Mouse (Mus musculus): Measurements from ENCODE around the gene Lpo.

- TF ChIP-seq POLR2A (IDR thresholded peaks at IDR 0.05; ENCODE audit: extremely low read depth, insufficient read depth, low read length) = no peak
- no peak for TF ChIP-seq CTCF (IDR thresholded peaks at IDR 0.05; ENCODE audit: low read depth, low read length)
These were observed 31.2 kb upstream of the Lpo start for GRCm38 (mm10) chr11:87859273-87859672.
